Mouse (Mus musculus): ENCODE results near the gene Cutal. TPM values are rescaled to one million over a fixed set of nuclear protein-coding genes. Genes with fewer than 3 reads are reported as not detected.

Cutal gene
- polyA plus RNA-seq, 1 experiment, result not detected

DNA sequence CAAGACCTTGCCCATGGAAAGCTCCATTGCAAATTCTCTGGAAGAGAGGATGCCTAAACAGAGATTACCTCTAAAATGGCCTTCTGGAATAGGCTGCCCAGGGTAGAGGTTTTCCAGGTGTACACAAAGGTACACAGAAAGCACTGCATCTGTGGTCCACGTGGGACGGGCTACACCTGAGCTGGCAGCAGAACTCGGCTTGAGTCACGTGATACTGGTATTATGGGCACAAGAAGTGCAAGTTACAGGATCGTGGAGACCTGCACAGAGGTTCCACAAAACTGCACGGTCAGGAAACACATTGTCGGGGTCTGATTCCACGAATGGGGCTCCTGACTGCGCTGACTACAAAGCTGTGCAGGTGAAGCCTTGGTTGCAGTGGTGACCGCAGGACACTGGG is 5.9 kb downstream of the Cutal start:
- Histone ChIP-seq H3K4me3 (replicated peaks) (no peak overlapping the region), H3K4me1 (ENCODE audit: control insufficient read depth) (no peaks in the 10 kb centered on the region), H3K9me3 (ENCODE audit: control insufficient read depth, low read length) (no peaks in the 10 kb centered on the region), H3K27me3 (ENCODE audit: control insufficient read depth) (peaks cover 75% of the 10 kb centered on the region), H3K36me3 (ENCODE audit: control insufficient read depth) (no peaks in the 10 kb centered on the region)
- TF ChIP-seq TAL1 (IDR thresholded peaks at IDR 0.05; ENCODE audit: low read length) (no peak), GATA1 (IDR thresholded peaks at IDR 0.05; ENCODE audit: low read length) (no peak)

DNA sequence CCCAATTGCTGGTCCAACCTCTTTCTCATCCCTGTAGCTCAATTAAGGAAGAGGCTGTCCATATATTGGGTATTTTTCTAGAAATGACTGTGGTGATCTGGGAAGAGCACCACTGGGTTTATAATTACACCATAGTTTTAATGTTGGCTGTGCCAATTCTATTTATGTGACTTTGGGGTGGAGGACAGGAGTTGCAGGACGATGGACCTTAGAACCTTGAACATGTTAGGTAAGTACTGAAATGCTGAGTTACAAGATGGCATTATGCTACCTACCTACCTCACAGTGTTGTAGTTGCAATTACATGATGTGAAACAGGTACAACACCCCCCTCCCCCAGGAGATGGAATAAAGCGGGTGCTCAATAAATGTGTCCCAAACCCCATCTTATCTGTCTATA is 8.6 kb downstream of the Cutal start:
- no peaks in the 10 kb centered on the region for H3K4me1 ChIP-seq (ENCODE audit: control insufficient read depth)
- H3K9me3 ChIP-seq (ENCODE audit: control insufficient read depth, low read length), result no peaks in the 10 kb centered on the region
- H3K36me3 ChIP-seq (ENCODE audit: control insufficient read depth), result no peaks in the 10 kb centered on the region
- no peak overlapping the region for H3K4me3 ChIP-seq (replicated peaks)
- H3K27me3 ChIP-seq (ENCODE audit: control insufficient read depth), result peaks cover 62% of the 10 kb centered on the region
- TF ChIP-seq GATA1 (IDR thresholded peaks at IDR 0.05; ENCODE audit: low read length) (no peak), TAL1 (IDR thresholded peaks at IDR 0.05; ENCODE audit: low read length) (no peak)

DNA sequence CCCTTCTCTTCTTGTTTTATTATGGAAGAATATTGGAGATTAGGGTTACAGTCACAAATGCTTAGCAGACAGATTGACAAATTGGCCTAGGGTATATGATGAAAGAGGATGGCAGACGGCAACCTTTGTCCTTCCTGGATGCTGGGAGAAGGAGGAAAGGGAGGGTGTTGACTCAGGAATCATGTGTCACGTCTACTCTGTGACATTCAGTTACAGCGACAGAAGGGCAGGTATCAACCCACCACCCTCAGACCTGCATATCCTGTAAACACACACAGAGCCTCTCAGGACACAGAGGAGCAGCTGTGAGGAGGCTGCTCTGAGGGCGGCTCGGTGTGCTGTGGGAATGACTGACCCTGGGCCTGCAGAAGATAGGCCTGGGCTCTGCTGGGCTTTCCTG is 9.0 kb downstream of the Cutal start:
- TF ChIP-seq GATA1 (IDR thresholded peaks at IDR 0.05; ENCODE audit: low read length) (no peak), TAL1 (IDR thresholded peaks at IDR 0.05; ENCODE audit: low read length) (no peak)
- H3K36me3 ChIP-seq (ENCODE audit: control insufficient read depth), result no peaks in the 10 kb centered on the region
- peaks cover 60% of the 10 kb centered on the region for H3K27me3 ChIP-seq (ENCODE audit: control insufficient read depth)
- H3K9me3 ChIP-seq (ENCODE audit: control insufficient read depth, low read length), result no peaks in the 10 kb centered on the region
- H3K4me3 ChIP-seq (replicated peaks), result no peak overlapping the region
- H3K4me1 ChIP-seq (ENCODE audit: control insufficient read depth), result no peaks in the 10 kb centered on the region

DNA sequence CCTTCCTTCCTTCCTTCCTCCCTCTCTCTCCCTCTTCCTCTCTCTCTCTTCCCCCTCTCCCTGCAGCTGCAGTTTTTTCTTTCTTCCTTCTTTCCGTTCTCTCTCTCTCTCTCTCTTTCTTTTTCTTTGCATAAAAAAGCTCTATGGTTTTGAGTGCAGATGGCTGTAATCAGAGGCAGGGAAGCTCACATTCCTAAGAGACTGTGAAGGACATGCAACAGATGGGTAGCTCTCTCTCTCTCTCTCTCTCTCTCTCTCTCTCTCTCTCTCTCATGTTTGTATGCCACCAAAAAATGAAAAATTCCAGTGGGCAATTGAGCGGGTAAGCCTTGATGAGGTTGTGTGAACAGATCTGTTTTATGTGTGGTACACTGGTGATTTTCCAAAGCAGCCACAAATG is 10.0 kb downstream of the Cutal start:
- H3K4me1 ChIP-seq (ENCODE audit: control insufficient read depth), result no peaks in the 10 kb centered on the region
- no peaks in the 10 kb centered on the region for H3K9me3 ChIP-seq (ENCODE audit: control insufficient read depth, low read length)
- no peaks in the 10 kb centered on the region for H3K36me3 ChIP-seq (ENCODE audit: control insufficient read depth)
- peaks cover 54% of the 10 kb centered on the region for H3K27me3 ChIP-seq (ENCODE audit: control insufficient read depth)
- TF ChIP-seq GATA1 (IDR thresholded peaks at IDR 0.05; ENCODE audit: low read length) (no peak), TAL1 (IDR thresholded peaks at IDR 0.05; ENCODE audit: low read length) (no peak)
- no peak overlapping the region for H3K4me3 ChIP-seq (replicated peaks)

DNA sequence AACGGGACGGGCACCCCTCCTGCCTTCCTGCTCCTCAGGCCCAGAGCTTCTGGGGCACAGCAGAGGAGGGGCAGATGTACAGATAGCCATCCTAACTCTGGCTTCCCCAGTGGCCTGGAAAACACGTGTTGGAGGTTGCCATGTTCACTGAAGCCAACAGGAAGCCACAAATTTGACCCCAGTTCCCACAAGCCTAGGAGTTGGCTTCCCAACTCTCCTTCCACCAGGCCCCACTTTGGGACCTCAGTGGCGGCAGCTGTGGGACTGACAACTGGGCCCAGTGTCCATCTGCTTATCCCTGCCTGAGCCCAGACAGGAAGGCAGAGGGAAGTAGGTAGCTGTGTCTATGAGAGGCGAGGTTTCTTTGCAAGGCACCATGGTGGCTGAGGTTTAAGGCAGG is 19.8 kb downstream of the Cutal start:
- H3K4me3 ChIP-seq (replicated peaks), result no peak overlapping the region
- peaks cover 53% of the 10 kb centered on the region for H3K36me3 ChIP-seq (ENCODE audit: control insufficient read depth)
- peaks cover 2% of the 10 kb centered on the region; the same call in 1 of the 2 replicates for H3K27me3 ChIP-seq (ENCODE audit: control insufficient read depth)
- TF ChIP-seq GATA1 (IDR thresholded peaks at IDR 0.05; ENCODE audit: low read length), result no peak
- TF ChIP-seq TAL1 (IDR thresholded peaks at IDR 0.05; ENCODE audit: low read length), result no peak
- H3K9me3 ChIP-seq (ENCODE audit: control insufficient read depth, low read length), result no peaks in the 10 kb centered on the region
- peaks cover 20% of the 10 kb centered on the region for H3K4me1 ChIP-seq (ENCODE audit: control insufficient read depth)

DNA sequence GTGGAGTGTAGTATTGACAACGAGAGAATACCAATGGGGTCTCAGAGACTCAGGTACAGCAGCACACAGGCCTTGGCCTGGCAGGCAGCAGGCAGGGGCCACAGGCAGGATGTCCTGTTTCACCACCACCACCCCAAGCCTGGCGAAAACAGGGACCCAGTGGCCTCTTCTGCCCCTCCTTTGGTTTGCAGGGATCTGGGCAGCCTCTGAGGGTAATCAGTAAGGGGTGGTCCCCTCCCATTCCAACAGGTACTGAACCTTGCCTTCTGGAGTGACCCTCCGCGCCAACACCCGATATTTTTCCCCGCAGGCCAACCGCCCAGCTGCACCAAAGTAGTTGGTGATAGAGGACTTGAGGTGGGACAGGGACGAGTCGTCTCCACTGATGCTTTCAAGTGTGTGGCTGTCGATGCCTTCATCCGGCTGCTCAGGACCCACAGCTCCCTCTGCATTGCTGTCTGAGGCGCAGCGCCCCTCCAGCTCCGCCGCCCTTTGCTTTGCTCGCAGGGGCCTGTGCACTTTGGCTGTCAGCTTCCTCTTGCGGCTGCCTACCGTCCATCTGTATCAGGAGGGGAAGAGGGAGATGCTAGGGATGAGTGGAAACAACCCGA is 21.4 kb downstream of the Cutal start:
- TF ChIP-seq TAL1 (IDR thresholded peaks at IDR 0.05; ENCODE audit: low read length) (no peak), GATA1 (IDR thresholded peaks at IDR 0.05; ENCODE audit: low read length) (no peak)
- H3K4me3 ChIP-seq (replicated peaks), result no peak overlapping the region
- no peaks in the 10 kb centered on the region for H3K27me3 ChIP-seq (ENCODE audit: control insufficient read depth)

DNA sequence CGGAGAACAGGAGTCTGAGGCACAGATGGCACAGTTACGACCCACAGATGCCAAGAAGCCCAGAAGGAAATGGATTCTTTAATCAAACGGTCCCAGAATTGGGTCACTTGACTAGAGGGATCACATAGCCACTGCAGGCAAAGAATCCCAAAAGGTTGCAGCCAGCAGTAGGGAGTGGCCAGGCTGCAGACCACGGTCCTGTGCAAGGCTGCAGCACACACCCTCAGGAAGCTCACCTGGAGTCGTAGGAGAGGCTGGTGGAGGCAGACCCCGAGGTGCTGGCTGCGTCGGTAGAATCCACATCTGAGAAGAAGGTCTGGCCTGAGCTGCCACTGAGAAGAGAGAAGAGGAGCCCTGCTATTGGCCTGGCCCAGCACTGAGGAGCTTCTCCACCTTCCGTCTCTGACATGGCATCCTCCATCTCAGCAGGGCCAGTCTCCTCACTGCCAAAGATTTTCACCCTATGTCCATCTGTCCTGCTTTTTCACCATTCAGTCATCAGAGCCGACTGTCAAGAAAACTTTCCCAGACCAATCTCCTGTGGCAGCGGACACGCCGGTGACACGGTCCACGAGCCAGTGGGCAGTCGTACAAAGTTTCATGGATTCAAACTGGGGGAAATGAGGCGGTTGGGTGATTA is 22.7 kb downstream of the Cutal start:
- TF ChIP-seq GATA1 (IDR thresholded peaks at IDR 0.05; ENCODE audit: low read length), result no peak
- no peak for TF ChIP-seq TAL1 (IDR thresholded peaks at IDR 0.05; ENCODE audit: low read length)
- H3K4me1 ChIP-seq (ENCODE audit: control insufficient read depth), result peaks cover 20% of the 10 kb centered on the region
- peaks cover 2% of the 10 kb centered on the region; the same call in 1 of the 2 replicates for H3K9me3 ChIP-seq (ENCODE audit: control insufficient read depth, low read length)
- H3K27me3 ChIP-seq (ENCODE audit: control insufficient read depth), result no peaks in the 10 kb centered on the region
- no peak overlapping the region for H3K4me3 ChIP-seq (replicated peaks)
- peaks cover 81% of the 10 kb centered on the region for H3K36me3 ChIP-seq (ENCODE audit: control insufficient read depth)

More for the DNA sequence above, 21.4 kb downstream of the Cutal start:
- Histone ChIP-seq H3K36me3 (ENCODE audit: control insufficient read depth) (peaks cover 70% of the 10 kb centered on the region), H3K9me3 (ENCODE audit: control insufficient read depth, low read length) (no peaks in the 10 kb centered on the region), H3K4me1 (ENCODE audit: control insufficient read depth) (peaks cover 20% of the 10 kb centered on the region)

DNA sequence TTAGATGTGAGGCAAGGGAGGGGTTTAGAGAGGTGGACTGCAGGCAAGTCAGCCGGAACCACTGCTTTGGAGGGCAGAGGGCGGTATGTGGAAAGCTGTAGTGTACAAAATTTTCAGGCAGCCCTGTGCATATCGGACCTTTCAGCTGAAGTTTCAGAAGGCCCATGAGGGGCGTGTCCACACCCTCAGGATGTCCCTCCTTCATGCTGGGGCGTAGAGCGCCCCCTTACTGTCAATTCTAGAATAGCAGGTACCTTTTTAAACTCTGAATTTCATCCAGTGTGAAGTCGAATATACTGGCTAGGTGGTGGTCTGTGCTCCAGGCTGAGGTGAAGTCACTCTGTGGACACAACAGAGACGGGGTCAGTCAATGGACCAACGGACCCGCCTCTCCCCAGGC is 23.6 kb downstream of the Cutal start:
- H3K9me3 ChIP-seq (ENCODE audit: control insufficient read depth, low read length), result peaks cover 3% of the 10 kb centered on the region; the same call in 1 of the 2 replicates
- peaks cover 21% of the 10 kb centered on the region for H3K4me1 ChIP-seq (ENCODE audit: control insufficient read depth)
- H3K36me3 ChIP-seq (ENCODE audit: control insufficient read depth), result peaks cover 90% of the 10 kb centered on the region
- no peak for TF ChIP-seq GATA1 (IDR thresholded peaks at IDR 0.05; ENCODE audit: low read length)
- no peak for TF ChIP-seq TAL1 (IDR thresholded peaks at IDR 0.05; ENCODE audit: low read length)
- no peaks in the 10 kb centered on the region for H3K27me3 ChIP-seq (ENCODE audit: control insufficient read depth)
- no peak overlapping the region for H3K4me3 ChIP-seq (replicated peaks)

DNA sequence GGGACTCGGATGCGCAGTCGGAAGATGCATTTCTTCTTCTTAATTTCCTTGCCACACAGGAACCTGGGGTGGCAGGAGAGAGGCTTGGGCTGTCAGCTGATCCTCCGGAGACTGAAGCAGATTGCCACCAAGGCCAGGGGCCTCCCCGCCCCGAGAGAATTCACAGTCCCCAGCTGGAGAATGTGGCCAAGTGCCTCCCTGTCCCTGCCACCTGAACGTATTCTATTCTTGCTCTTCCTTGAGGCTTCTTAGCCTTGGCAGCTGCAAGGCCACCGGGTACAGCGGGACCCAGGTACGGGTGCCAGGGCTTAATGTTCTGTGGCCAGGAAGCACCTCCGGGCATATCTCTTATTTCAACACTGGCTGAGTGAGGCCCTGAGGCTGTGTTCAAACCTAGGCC is 25.5 kb downstream of the Cutal start:
- TF ChIP-seq GATA1 (IDR thresholded peaks at IDR 0.05; ENCODE audit: low read length), result no peak
- TF ChIP-seq TAL1 (IDR thresholded peaks at IDR 0.05; ENCODE audit: low read length), result no peak
- peaks cover 37% of the 10 kb centered on the region for H3K4me1 ChIP-seq (ENCODE audit: control insufficient read depth)
- H3K9me3 ChIP-seq (ENCODE audit: control insufficient read depth, low read length), result peaks cover 3% of the 10 kb centered on the region; the same call in 1 of the 2 replicates
- H3K27me3 ChIP-seq (ENCODE audit: control insufficient read depth), result no peaks in the 10 kb centered on the region
- H3K4me3 ChIP-seq (replicated peaks), result no peak overlapping the region
- H3K36me3 ChIP-seq (ENCODE audit: control insufficient read depth), result peaks cover 95% of the 10 kb centered on the region

All from erythroblast, embryonic 14.5 days (primary cell).